Mouse (Mus musculus) embryonic stem cell, embryonic (primary cell): ENCODE measurements at regions not wholly inside any gene's neighbourhood (a gene's known extent, or its start where the extent isn't known, plus 50 kb on each side); places are given as distances from the start of the nearest gene placed in this dataset.

Source experiments
- CTCF ChIA-PET, 4 experiments: fragments of 300-600 bp in 2 of 4; fragments of 350-600 bp in 2 of 4; sonication (Branson Sonifier 250); formaldehyde crosslinking; loops; one replicate each; lab custom pipeline; 2022; ENCODE audit warnings: inconsistent platforms in 2 of 4; lab: Charles Lee
- POLR2A ChIA-PET, 4 experiments: fragments of 300-600 bp in 2 of 4; fragments of 350-600 bp in 2 of 4; sonication (Branson Sonifier 250); formaldehyde crosslinking; loops; one replicate each; lab custom pipeline; 2022; ENCODE audit warnings: antibody characterized with exemption in 4 of 4, inconsistent platforms in 1 of 4; lab: Charles Lee

DNA sequence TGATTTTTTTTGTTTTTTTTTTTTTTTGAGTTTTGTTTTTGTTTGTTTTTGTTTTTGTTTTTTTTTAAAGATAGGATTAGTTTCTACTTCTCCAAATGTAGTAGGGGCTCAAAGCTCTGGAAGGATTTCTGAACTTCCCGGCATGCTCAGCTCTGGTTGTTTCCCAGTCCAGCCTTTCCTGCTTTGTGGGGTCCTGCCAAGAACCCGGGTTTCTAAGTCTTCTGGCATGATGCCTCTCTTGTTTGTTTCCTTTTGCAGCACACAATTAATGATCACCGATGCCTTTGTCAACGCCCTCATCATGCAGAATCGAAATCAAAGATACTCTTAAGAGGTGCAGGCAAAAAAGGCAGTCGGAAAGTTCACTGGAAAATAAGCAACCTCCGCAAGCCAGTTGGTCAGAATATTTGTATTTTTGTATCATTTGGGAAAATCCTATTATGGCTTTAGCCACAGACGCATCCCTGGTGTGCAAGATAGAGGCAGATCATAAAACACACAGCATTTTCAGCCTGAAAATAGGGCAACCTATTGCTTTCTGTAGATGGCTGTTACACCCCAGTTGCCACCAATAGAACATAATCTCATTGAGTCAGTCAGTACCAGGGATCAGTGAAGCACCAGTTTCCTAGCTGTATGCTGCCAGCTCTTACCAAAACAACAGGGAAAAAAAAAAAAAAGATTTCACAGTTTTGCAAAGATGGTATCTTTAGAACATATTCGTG lies 526.6 kb downstream of the Ofcc1 start:
- ChIA-PET POLR2A (interaction anchor here in 1 of 4 experiments (0.7 kb wide), 1 partner anchor 166 kb away, joined by 5 read pairs; no protein-coding TSS in a partner anchor), CTCF (interaction anchor here in 1 of 4 experiments (0.6 kb wide), 1 partner anchor 8 kb away, joined by 6 read pairs; no protein-coding TSS in a partner anchor)

DNA sequence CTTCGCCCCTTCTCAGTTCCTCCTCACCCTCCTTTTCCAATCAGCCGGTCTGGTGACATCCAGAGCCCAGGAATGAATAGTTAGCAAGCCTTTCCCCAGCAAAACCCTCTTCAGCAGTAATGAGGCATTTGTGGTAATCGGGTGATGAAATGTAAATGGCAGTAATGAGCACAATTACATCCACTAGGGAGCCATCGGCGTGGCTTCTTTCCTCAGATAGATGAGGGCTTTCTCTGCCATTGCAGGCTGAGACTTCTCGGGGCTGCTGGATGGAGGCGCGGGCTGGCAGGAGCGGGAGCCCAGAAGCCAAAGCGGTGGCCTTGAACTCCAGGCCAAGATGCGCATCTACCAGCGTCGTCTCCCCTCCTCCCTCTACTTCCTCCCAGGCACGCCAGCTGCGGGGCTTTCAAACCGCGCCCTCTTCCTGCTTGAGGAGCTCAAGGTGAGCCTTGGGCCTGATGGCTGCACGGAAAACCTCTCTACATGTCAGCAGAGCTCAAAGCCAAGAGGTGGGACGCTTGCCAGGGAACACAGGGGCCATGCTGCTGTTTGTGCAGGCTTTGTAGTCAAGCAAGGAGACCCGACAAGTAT lies 537.2 kb downstream of the Ofcc1 start:
- ChIA-PET CTCF (interaction anchor here in 2 of 4 experiments (0.6 to 1.2 kb wide), 2 partner anchors 177 to 1262 kb away, joined by 3 to 10 read pairs; no protein-coding TSS in a partner anchor), POLR2A (interaction anchor here in 3 of 4 experiments (0.5 to 0.9 kb wide), 6 partner anchors 48 to 1341 kb away, joined by 3 to 5 read pairs (median 3); no protein-coding TSS in a partner anchor)

GRCm38 (mm10) chr13:39823346-39823954 lies 537.8 kb downstream of the Ofcc1 start:
- ChIA-PET POLR2A (interaction anchor here in 3 of 4 experiments (0.5 to 0.9 kb wide), 6 partner anchors 47 to 1340 kb away, joined by 3 to 5 read pairs (median 3); no protein-coding TSS in a partner anchor), CTCF (interaction anchor here in 2 of 4 experiments (0.6 to 1.2 kb wide), 2 partner anchors 176 to 1262 kb away, joined by 3 to 10 read pairs; no protein-coding TSS in a partner anchor)

DNA sequence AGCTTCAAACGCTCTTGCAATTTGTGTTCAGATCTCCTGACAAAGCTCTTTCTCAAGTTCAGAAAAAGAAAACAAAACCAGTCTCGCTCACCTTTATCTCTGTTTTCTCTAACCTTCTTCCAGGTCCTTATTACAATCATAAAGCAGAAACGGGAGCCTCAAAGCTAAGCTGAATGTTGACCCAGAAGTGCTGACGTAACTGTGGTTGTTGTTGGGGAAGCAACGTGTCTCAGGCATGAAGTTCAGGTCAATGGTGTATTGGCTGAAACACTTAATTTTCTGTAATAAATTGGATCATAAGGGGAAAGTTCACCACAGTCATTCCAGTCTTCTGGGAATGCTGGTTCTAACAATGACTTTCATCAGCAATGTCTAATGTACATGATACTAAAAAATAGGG lies 586.7 kb downstream of the Ofcc1 start:
- ChIA-PET POLR2A (no interaction called here), CTCF (interaction anchor here in 1 of 4 experiments (1.1 kb wide), 1 partner anchor 359 kb away, joined by 3 read pairs; no protein-coding TSS in a partner anchor)

DNA sequence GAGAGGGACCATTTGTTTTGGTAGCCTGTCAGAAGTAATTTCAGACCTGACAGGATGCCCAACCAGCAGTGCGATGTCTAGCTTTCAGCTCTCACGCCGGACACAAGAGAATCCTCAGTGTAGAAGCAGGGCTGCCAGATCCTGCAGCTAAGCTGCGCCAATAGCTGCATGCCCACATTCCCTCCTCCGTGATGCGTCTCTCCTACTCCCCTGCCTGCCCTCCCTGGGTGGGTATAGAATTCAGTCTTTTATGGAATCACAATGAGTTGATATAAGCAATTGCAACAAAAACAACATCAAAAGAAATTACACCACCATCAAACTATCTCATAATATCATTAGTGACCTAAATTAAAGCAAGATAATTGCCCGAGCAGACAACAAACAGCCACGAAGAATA lies 587.1 kb downstream of the Ofcc1 start:
- CTCF ChIA-PET = interaction anchor here in 1 of 4 experiments (1.1 kb wide), 1 partner anchor 359 kb away, joined by 3 read pairs; no protein-coding TSS in a partner anchor
- POLR2A ChIA-PET = no interaction called here

DNA sequence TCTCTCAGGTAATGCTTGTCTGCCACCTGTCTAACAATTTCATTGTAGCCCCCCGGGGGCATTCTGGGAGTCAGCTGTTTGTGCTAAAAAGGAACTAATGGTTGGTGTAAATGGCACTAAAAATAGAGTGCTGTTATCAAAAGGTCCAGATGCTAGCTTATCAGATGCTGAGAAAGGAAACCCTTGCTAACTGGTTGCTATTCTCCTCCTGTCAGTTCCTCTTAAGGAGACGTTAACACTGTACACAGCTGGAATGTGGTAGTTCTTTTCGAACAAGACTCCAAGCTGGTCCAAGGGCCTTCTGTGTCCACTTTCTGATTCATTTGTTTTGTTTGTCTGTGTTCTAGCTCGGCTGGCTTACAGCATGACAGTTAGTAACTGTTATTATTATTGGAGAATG lies 592.0 kb downstream of the Ofcc1 start:
- ChIA-PET CTCF (no interaction called here), POLR2A (no interaction called here)

GRCm38 (mm10) chr13:39766897-39767296 lies 594.4 kb downstream of the Ofcc1 start:
- POLR2A ChIA-PET = no interaction called here
- CTCF ChIA-PET = no interaction called here
